8 mouse cellular contexts compared by ENCODE assay signal in the genomic region with DNA sequence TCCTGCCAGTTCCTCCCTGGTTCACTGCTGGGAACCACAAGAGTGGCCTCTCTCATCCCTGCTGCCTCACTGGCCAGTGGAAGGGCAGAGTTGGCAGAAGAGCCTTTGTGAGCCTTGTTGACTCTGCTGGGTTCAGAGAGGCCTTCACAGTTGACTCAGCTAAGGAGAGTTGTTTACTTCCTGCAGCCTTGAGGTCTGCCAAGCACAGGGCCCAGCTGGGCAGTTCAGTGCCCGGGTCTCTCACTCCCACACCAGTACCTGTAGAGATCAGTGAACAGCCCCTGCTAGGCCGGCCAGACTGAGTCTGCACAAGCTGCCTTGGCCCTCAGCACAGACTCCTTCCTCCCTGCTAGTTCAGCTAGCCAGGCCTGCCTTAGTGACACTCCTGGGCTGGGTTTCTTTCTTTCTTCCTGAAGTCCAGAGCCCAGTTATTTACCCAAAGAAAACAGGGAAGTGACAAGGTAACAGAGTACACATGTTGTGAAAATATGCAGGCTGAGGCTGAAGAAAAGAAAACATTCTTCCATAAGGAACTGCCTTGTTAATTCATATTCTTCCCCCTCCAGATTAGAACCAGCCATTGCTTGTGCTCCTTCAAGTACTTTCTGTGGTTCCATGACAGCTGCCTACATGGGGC.
DNase-seq lines count a peak whose midpoint lies in the region; ATAC-seq and TF ChIP-seq lines count a peak whose summit lies in the region.

No protein-coding gene starts in this region.

- no peak for TF ChIP-seq CTCF in spleen, adult 2 months (IDR thresholded peaks at IDR 0.05; ENCODE audit: extremely low read depth, insufficient read depth, insufficient read length, insufficient replicate concordance)

- no peak for DNase-seq in forebrain, embryonic 11.5 days (ENCODE audit: low spot score)
- DNase-seq in spleen, adult 2 months (ENCODE audit: low read depth in 1 of 2, low spot score in 2 of 2), result no peak
- no peak for DNase-seq in spleen, postnatal 4 days (ENCODE audit: low spot score in 2 of 2)
- DNase-seq in thymus, postnatal 25 days, result no peak

- no peak overlapping the region for H3K4me3 ChIP-seq in forebrain, embryonic 13.5 days
- no peak overlapping the region for H3K4me3 ChIP-seq in forebrain, embryonic 11.5 days (ENCODE audit: low read depth, low read length)
- H3K4me3 ChIP-seq in spleen, adult 2 months (ENCODE audit: extremely low read depth, insufficient read depth, insufficient read length), result no peak overlapping the region
- no peak overlapping the region for H3K4me3 ChIP-seq in limb, embryonic 13.5 days

- H3K27me3 ChIP-seq in forebrain, embryonic 13.5 days, result no peaks in the 10 kb centered on the region
- no peaks in the 10 kb centered on the region for H3K27me3 ChIP-seq in forebrain, embryonic 11.5 days (ENCODE audit: control insufficient read depth, insufficient read depth, low read length)
- H3K27me3 ChIP-seq in spleen, adult 2 months (ENCODE audit: control insufficient read depth, insufficient read depth, low read length), result no peaks in the 10 kb centered on the region
- H3K27me3 ChIP-seq in limb, embryonic 13.5 days, result no peaks in the 10 kb centered on the region

- no peak for ATAC-seq in forebrain, embryonic 13.5 days
- ATAC-seq in forebrain, embryonic 11.5 days (replicated peaks; ENCODE audit: low FRiP score), result no peak
- no peak for ATAC-seq in limb, embryonic 13.5 days (ENCODE audit: low FRiP score, low read depth)
- ATAC-seq in erythroblast, adult 5-6 weeks (replicated peaks; ENCODE audit: low FRiP score, poor library complexity, severe bottlenecking), result no peak
- ATAC-seq in granulocyte monocyte progenitor cell, adult 5-6 weeks (replicated peaks; ENCODE audit: poor library complexity, severe bottlenecking), result no peak

- peak overlapping the region; percentile 48 for H3K27ac ChIP-seq in forebrain, embryonic 13.5 days
- no peak overlapping the region for H3K27ac ChIP-seq in forebrain, embryonic 11.5 days (ENCODE audit: low read depth, low read length)
- peak overlapping the region; percentile 2; the same call in 1 of the 2 replicates for H3K27ac ChIP-seq in spleen, adult 2 months (ENCODE audit: insufficient read depth, low read length)
- H3K27ac ChIP-seq in limb, embryonic 13.5 days, result peak overlapping the region; percentile 87

- TF ChIP-seq POLR2A in spleen, adult 2 months (IDR thresholded peaks at IDR 0.05; ENCODE audit: low read depth, low read length), result no peak

- H3K9ac ChIP-seq in forebrain, embryonic 13.5 days, result no peak overlapping the region
- H3K9ac ChIP-seq in forebrain, embryonic 11.5 days (ENCODE audit: low read length), result no peak overlapping the region
- H3K9ac ChIP-seq in limb, embryonic 13.5 days, result no peak overlapping the region

- peaks cover 33% of the 10 kb centered on the region for H3K4me1 ChIP-seq in forebrain, embryonic 13.5 days
- H3K4me1 ChIP-seq in forebrain, embryonic 11.5 days (replicated peaks; ENCODE audit: control insufficient read depth, insufficient read depth, low read length), result peaks cover 13% of the 10 kb centered on the region
- peaks cover 14% of the 10 kb centered on the region; the same call in 1 of the 2 replicates for H3K4me1 ChIP-seq in spleen, adult 2 months (ENCODE audit: control insufficient read depth, insufficient read depth, insufficient read length)
- H3K4me1 ChIP-seq in limb, embryonic 13.5 days, result peaks cover 55% of the 10 kb centered on the region

- 66% methylated on average over 2 of the region's 2 CpGs for WGBS in forebrain, embryonic 13.5 days
- 74% methylated on average over 2 of the region's 2 CpGs for WGBS in forebrain, embryonic 11.5 days
- 36% methylated on average over 2 of the region's 2 CpGs for WGBS in spleen, adult 2 months
- WGBS in limb, embryonic 13.5 days, result 51% methylated on average over 2 of the region's 2 CpGs

- no peaks in the 10 kb centered on the region for H3K36me3 ChIP-seq in forebrain, embryonic 13.5 days (ENCODE audit: poor library complexity, severe bottlenecking)
- H3K36me3 ChIP-seq in forebrain, embryonic 11.5 days (ENCODE audit: control insufficient read depth, insufficient read depth, low read length), result no peaks in the 10 kb centered on the region
- no peaks in the 10 kb centered on the region for H3K36me3 ChIP-seq in spleen, adult 2 months (ENCODE audit: control insufficient read depth, insufficient read depth, low read length)
- no peaks in the 10 kb centered on the region for H3K36me3 ChIP-seq in limb, embryonic 13.5 days

- H3K4me2 ChIP-seq in forebrain, embryonic 13.5 days, result no peak overlapping the region
- no peak overlapping the region for H3K4me2 ChIP-seq in forebrain, embryonic 11.5 days (ENCODE audit: low read depth, low read length, severe bottlenecking)
- no peak overlapping the region for H3K4me2 ChIP-seq in limb, embryonic 13.5 days (replicated peaks)

- H3K9me3 ChIP-seq in forebrain, embryonic 13.5 days (replicated peaks), result no peaks in the 10 kb centered on the region
- H3K9me3 ChIP-seq in forebrain, embryonic 11.5 days (ENCODE audit: control insufficient read depth, low read length), result no peaks in the 10 kb centered on the region
- H3K9me3 ChIP-seq in limb, embryonic 13.5 days, result no peaks in the 10 kb centered on the region
